Mouse (Mus musculus) mouse embryonic stem cell (cell line): Measurements from ENCODE around the gene Nr3c2.

Experiments used
- in situ Hi-C, 2 experiments: fragments of 300-500 bp; cut with MboI; formaldehyde crosslinking; loops; 1 replicate in 1 of 2; 3 replicates in 1 of 2; pipeline ENCODE4 v1.14.3; 2019 to 2020; ENCODE audit warnings: low sequenced_read_pairs in 2 of 2, low pct_unique_long_range_greater_than_20kb in 1 of 2, mixed read lengths in 1 of 2; ENCODE audit not compliant: unreplicated experiment in 1 of 2

Gene Nr3c2

GRCm38 (mm10) chr8:77209297-77209696, 310.1 kb downstream of the Nr3c2 start:
- in situ Hi-C loops = no loop called here

GRCm38 (mm10) chr8:77213893-77214464, 314.7 kb downstream of the Nr3c2 start:
- in situ Hi-C loops = no loop called here

GRCm38 (mm10) chr8:77214665-77215064, 315.4 kb downstream of the Nr3c2 start:
- in situ Hi-C loops = no loop called here

- in situ Hi-C loops = no loop called here
Observed at GRCm38 (mm10) chr8:77215191-77215590, 315.9 kb downstream of the Nr3c2 start.

- in situ Hi-C loops = no loop called here
Observed at GRCm38 (mm10) chr8:77223123-77223522, 323.9 kb downstream of the Nr3c2 start.

GRCm38 (mm10) chr8:77227742-77228141, 328.5 kb downstream of the Nr3c2 start:
- in situ Hi-C loops = no loop called here

- in situ Hi-C loops = no loop called here
Observed at GRCm38 (mm10) chr8:77228688-77229087, 329.4 kb downstream of the Nr3c2 start.

- in situ Hi-C loops = no loop called here
Observed at GRCm38 (mm10) chr8:77231211-77231610, 332.0 kb downstream of the Nr3c2 start.

GRCm38 (mm10) chr8:77231834-77232233, 332.6 kb downstream of the Nr3c2 start:
- in situ Hi-C loops = no loop called here

- in situ Hi-C loops = no loop called here
Observed at GRCm38 (mm10) chr8:77232411-77232810, 333.2 kb downstream of the Nr3c2 start.

- in situ Hi-C loops = no loop called here
Observed at GRCm38 (mm10) chr8:77236701-77237100, 337.5 kb downstream of the Nr3c2 start.

GRCm38 (mm10) chr8:77239462-77239861, 340.2 kb downstream of the Nr3c2 start:
- in situ Hi-C loops = no loop called here

GRCm38 (mm10) chr8:77241381-77241780, 342.1 kb downstream of the Nr3c2 start:
- in situ Hi-C loops = no loop called here

GRCm38 (mm10) chr8:77250094-77250493, 350.9 kb downstream of the Nr3c2 start:
- in situ Hi-C loops = no loop called here

- in situ Hi-C loops = no loop called here
Observed at GRCm38 (mm10) chr8:77251134-77251533, 351.9 kb downstream of the Nr3c2 start.

- in situ Hi-C loops = no loop called here
Observed at GRCm38 (mm10) chr8:77254466-77254865, 355.2 kb downstream of the Nr3c2 start.

GRCm38 (mm10) chr8:77256450-77257084, 357.3 kb downstream of the Nr3c2 start:
- in situ Hi-C loops = no loop called here

GRCm38 (mm10) chr8:77257085-77257451, 357.8 kb downstream of the Nr3c2 start:
- in situ Hi-C loops = no loop called here

- in situ Hi-C loops = no loop called here
Observed at GRCm38 (mm10) chr8:77261215-77261614, 362.0 kb downstream of the Nr3c2 start.

GRCm38 (mm10) chr8:77262216-77263009, 363.2 kb downstream of the Nr3c2 start:
- in situ Hi-C loops = no loop called here
